Mouse (Mus musculus): ENCODE results near the gene Akap3.
A peak's percentile ranks its signal among the peaks of the same experiment; 100 is the strongest.

Akap3 gene

GRCm38 (mm10) chr6:126852881-126853280 is at the start of gene Akap3:
Gene Akap3, plus strand, starts transcription at chr6:126853098.
- no peak for DNase-seq

- DNase-seq = no peak
Observed at GRCm38 (mm10) chr6:126806783-126807182, 46.1 kb upstream of the Akap3 start.

- DNase-seq = no peak
Observed at GRCm38 (mm10) chr6:126808134-126808533, 44.8 kb upstream of the Akap3 start.

- no peak for DNase-seq
Observed at GRCm38 (mm10) chr6:126808561-126808960, 44.3 kb upstream of the Akap3 start.

- no peak for DNase-seq
Observed at GRCm38 (mm10) chr6:126811481-126811880, 41.4 kb upstream of the Akap3 start.

GRCm38 (mm10) chr6:126815206-126815750 is 37.6 kb upstream of the Akap3 start:
- no peak for DNase-seq

- DNase-seq = no peak
Observed at GRCm38 (mm10) chr6:126816338-126816737, 36.6 kb upstream of the Akap3 start.

- DNase-seq = no peak
Observed at GRCm38 (mm10) chr6:126823087-126823486, 29.8 kb upstream of the Akap3 start.

- DNase-seq = no peak
Observed at GRCm38 (mm10) chr6:126836628-126837027, 16.3 kb upstream of the Akap3 start.

- DNase-seq = peak; percentile 96
Observed at GRCm38 (mm10) chr6:126848712-126849704, 3.9 kb upstream of the Akap3 start, which contains the start of gene Ndufa9. Gene Ndufa9, minus strand, starts transcription at chr6:126849136.

- no peak for DNase-seq
Observed at GRCm38 (mm10) chr6:126877118-126877517, 24.2 kb downstream of the Akap3 start.

- no peak for DNase-seq
Observed at GRCm38 (mm10) chr6:126907378-126907777, 54.5 kb downstream of the Akap3 start.

- DNase-seq = no peak
Observed at GRCm38 (mm10) chr6:126907876-126908275, 55.0 kb downstream of the Akap3 start.

GRCm38 (mm10) chr6:126910727-126911126 is 57.8 kb downstream of the Akap3 start:
- no peak for DNase-seq

- DNase-seq = no peak
Observed at GRCm38 (mm10) chr6:126914928-126915327, 62.0 kb downstream of the Akap3 start.

GRCm38 (mm10) chr6:126921111-126921881 is 68.4 kb downstream of the Akap3 start, which contains the start of gene Dyrk4:
Gene Dyrk4, minus strand, starts transcription at chr6:126921839.
- DNase-seq = peak; percentile 39
